Mouse (Mus musculus): ENCODE measurements around the gene Lrrc45. TPM values are rescaled to one million over a fixed set of nuclear protein-coding genes. Genes with fewer than 3 reads are reported as not detected.
"Not testable (repeated sequence)": the region's sequence is repeated elsewhere in the genome, so short reads cannot be mapped to it uniquely, and the experiment has no call there.

Gene Lrrc45
- 50.6 TPM for polyA plus RNA-seq (2021)

DNA sequence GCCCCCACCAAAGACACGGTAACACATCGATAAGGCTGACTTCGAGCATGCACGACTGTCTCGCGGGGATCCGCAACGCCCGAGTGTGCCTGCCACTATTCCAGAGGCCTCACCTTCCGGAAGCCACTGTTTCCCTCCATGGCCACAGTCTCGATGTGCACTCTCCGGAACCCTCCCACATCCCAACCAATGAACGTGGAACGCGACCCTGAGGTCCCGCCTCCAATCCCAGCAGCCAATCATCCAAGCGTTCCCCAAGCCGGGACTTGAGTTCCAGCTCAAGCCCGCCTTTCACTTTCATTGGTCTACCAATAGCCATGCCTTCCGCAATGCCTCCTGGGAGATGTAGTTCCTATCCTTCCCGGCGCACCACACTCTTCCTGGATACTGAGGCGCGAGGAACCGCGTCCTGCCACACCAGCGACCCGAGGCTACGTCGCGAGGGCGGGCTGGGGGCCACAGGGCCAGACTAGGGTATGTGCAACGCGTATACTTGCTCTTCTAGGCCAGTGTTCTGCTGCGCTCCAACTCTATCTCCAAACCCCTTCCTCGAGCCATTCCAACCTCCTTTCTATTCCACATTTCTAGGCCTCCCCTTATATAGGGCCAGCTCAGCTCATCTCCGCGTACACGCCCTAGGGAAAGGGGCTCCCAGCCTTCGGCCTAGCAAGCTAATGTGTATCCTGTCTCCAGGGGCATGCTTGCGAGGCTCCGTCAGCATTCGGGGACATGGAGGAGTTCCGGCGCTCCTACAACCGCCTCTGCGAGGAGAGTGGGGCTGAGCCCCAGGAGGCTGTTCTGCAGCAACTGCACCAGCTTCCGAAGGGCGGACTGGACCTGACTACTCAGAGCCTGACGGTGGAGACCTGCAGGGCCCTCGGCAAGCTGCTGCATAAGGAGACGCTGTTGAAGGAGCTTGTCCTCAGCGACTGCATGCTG lies at the start of gene Lrrc45, which contains the start of gene Cenpx:
Lrrc45 (plus strand) TSS at position 346 of the 939 bp plus-strand sequence.
Cenpx (minus strand) TSS at position 159 of the 939 bp plus-strand sequence.
- in situ Hi-C loops (cut with MboI; ENCODE audit: low pct_unique_long_range_greater_than_20kb): loop anchor here (5.0 kb wide), 2 partner anchors 57 to 87 kb away; partner anchors contain the start of gene Sirt7
- ChIA-PET CTCF (interaction anchor here (0.9 to 3.9 kb wide), 7 partner anchors 52 to 90 kb away, joined by 3 to 28 read pairs (median 6); no protein-coding TSS in a partner anchor), POLR2A (interaction anchor here (1.1 to 1.3 kb wide), 2 partner anchors 55 to 73 kb away, joined by 3 read pairs; no protein-coding TSS in a partner anchor)
- DNase-seq (ENCODE audit: low read depth, low spot score) (peak; percentile 89), ATAC-seq (peak; percentile 88)
- no peak for TF ChIP-seq CTCF (IDR thresholded peaks at IDR 0.05)
- H3K27me3 ChIP-seq: no peaks in the 10 kb centered on the region

DNA sequence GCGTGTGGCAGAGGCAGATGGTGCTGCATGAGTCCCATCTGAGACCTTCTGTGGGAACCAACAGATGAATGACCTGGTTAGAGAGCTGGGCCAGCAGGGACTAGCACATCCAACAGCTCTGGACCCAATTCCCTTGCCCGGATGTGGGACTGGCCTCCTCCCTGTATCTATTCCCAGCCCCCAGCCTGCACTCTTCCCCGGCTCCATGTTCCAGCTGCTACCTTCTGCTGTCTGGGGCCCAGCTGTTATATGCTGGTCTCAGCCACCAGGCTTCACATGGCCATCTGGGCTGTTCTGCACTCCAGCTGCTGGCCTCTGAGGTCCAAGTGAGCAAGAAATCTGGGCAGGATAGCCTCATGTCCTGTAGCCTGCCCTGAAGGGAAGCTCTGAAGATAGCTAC lies 48.3 kb upstream of the Lrrc45 start:
- peaks cover 55% of the 10 kb centered on the region for H3K27me3 ChIP-seq
- in situ Hi-C loops (cut with MboI; ENCODE audit: low pct_unique_long_range_greater_than_20kb): no loop called here
- ChIA-PET POLR2A (no interaction called here), CTCF (interaction anchor here (1.3 to 1.7 kb wide), 5 partner anchors 12 to 46 kb away, joined by 3 to 7 read pairs (median 3); no protein-coding TSS in a partner anchor)
- no peak for TF ChIP-seq CTCF (IDR thresholded peaks at IDR 0.05)
- no peak for DNase-seq (ENCODE audit: low read depth, low spot score)
- ATAC-seq: no peak

DNA sequence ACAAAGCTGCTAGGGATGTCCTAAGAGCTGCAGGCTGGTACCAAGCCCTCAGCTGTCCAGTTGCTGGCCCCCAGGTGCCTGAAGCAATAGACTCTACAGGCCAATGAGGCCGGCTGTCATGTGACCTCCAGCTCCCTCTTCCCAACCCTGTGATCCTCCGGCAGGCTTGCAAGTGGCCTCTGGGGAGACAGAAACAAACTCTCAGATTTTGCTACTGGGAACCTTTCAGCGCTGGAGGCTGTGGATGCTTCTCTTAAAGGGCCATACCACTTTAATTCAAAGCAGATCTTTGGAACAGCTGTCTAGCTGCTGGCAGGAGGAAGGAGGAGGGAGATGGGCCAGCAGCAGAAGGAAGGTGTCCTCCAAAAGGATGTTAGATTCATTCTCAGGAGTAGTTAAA lies 47.1 kb upstream of the Lrrc45 start:
- CTCF ChIA-PET: interaction anchor here (1.4 to 1.7 kb wide), 3 partner anchors 11 to 45 kb away, joined by 3 to 7 read pairs (median 4); no protein-coding TSS in a partner anchor

DNA sequence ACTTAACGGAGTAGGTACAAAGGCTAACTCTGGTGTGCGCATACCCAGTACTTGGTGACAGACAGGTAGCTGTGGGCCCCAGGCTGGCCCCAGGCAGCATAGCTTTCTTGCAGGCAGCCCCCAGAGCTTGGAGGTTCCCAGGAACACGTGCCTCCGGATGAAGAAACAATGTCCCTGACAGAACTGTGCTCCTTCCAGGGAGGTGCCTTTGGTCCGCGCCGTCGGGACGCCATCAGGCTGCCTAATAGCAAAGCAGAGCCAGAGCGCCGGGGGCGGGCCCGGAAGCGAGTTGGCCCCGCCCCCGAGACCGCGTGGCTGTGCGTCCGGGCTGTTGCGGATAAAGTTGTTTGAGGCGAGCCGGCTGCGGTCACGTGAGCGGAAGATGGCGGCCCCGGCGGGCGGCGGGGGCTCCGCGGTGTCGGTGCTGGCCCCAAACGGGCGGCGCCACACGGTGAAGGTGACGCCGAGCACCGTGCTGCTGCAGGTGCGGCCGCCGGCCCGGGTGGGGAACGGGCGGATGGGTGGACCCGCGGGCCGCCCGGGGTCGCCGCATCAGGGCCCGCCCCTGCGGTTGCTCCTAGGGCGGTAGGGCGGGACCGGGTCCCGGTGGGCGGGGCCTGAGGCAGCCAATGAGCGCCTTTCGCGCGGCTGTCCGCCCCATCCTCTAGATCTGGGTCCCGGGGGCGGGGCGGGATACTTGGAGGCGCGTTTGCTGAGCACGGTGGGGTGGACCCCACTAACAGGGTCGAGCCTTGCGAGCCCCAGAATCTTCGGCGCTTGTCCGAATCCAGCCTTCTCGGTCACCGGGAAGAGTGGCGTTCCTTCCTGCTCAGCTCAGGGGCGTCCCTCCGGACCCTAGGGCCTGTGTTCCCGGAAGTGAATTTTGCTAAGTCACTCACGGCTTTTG lies 40.8 kb upstream of the Lrrc45 start, which contains the start of gene Aspscr1:
Aspscr1 (plus strand) TSS at position 287 of the 907 bp plus-strand sequence.
- no peak for TF ChIP-seq CTCF (IDR thresholded peaks at IDR 0.05)
- in situ Hi-C loops (cut with MboI; ENCODE audit: low pct_unique_long_range_greater_than_20kb): no loop called here
- CTCF ChIA-PET: interaction anchor here (1.5 kb wide), 1 partner anchor 24 kb away, joined by 4 read pairs; no protein-coding TSS in a partner anchor
- ATAC-seq: peak; percentile 81
- peaks cover 8% of the 10 kb centered on the region for H3K27me3 ChIP-seq
- DNase-seq (ENCODE audit: low read depth, low spot score): no peak
- POLR2A ChIA-PET: interaction anchor here (1.3 to 2.3 kb wide), 2 partner anchors 26 to 84 kb away, joined by 3 to 12 read pairs; no protein-coding TSS in a partner anchor

More for the DNA sequence above, 47.1 kb upstream of the Lrrc45 start:
- in situ Hi-C loops (cut with MboI; ENCODE audit: low pct_unique_long_range_greater_than_20kb): no loop called here
- POLR2A ChIA-PET: no interaction called here
- DNase-seq (ENCODE audit: low read depth, low spot score): no peak
- TF ChIP-seq CTCF (IDR thresholded peaks at IDR 0.05): no peak
- H3K27me3 ChIP-seq: peaks cover 46% of the 10 kb centered on the region
- ATAC-seq: no peak

DNA sequence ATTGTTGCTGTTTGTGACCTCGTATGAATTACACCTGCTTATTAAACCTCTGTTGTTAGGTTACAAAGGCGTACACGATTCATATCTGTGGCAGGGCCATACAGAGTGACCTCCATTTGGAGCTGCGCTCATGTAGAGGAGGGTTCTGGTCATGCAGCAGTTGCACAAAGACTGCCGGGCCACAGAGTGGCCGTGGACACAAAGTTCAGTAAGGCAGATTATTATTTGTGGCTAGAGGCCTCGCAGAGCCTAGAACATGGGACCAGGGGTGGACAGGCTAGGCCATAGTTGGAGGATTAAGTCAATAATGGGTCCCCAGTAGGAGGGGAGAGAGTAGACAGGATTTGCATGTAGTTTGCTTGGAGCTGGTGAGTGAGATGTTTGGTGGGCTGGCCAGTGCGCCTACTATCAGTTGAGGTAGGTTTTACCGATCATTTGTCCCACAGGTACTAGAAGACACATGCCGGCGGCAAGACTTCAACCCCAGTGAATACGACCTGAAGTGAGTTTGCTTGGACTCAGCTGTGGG lies 40.1 kb upstream of the Lrrc45 start:
- ATAC-seq (no peak), DNase-seq (ENCODE audit: low read depth, low spot score) (no peak)
- in situ Hi-C loops (cut with MboI; ENCODE audit: low pct_unique_long_range_greater_than_20kb): no loop called here
- H3K27me3 ChIP-seq: peaks cover 4% of the 10 kb centered on the region
- CTCF ChIA-PET: interaction anchor here (1.3 to 1.5 kb wide), 2 partner anchors 23 to 126 kb away, joined by 3 to 4 read pairs; no protein-coding TSS in a partner anchor
- POLR2A ChIA-PET: interaction anchor here (1.1 to 2.3 kb wide), 3 partner anchors 12 to 44 kb away, joined by 3 to 12 read pairs (median 4); no protein-coding TSS in a partner anchor
- TF ChIP-seq CTCF (IDR thresholded peaks at IDR 0.05): no peak

DNA sequence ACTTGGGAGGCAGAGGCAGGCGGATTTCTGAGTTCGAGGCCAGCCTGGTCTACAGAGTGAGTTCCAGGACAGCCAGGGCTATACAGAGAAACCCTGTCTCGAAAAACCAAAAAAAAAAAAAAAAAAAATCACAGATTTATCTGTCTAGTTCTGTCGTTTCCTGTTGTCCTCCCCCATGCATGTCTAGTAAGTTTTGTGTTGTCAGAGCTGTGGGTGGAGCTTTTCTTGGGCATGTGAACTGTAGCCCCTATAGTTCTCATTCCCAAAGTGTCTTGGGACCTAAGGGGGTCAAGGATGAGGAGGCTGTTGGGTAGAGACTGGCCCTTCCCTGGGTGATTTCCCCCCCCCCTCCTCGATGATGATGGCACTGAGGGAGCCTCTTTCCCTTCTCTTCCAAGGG lies 37.9 kb upstream of the Lrrc45 start:
- ATAC-seq; DNase-seq (ENCODE audit: low read depth, low spot score); POLR2A ChIA-PET: not testable (repeated sequence)

DNA sequence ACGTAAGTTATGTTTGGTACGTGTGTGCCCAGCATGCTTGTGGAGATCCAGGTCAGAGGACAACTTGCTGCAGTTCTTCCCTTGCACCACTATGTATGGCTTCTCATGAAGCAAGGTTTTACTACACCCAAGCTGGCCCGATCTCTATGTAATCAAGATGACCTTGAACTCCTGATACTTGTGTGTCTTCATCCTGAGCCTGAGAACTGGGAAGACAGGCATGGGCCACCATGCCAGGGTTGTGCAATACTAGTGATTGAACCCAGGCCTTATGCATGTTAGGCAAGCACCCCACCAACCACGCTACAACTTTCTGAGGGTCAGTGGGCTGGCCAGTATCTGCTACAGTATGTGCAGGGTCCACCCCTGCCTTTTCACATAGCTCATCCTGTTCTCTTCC lies 36.8 kb upstream of the Lrrc45 start:
- DNase-seq (ENCODE audit: low read depth, low spot score) (no peak), ATAC-seq (no peak)
- in situ Hi-C loops (cut with MboI; ENCODE audit: low pct_unique_long_range_greater_than_20kb): no loop called here
- TF ChIP-seq CTCF (IDR thresholded peaks at IDR 0.05): no peak
- ChIA-PET CTCF (interaction anchor here (0.7 to 1.0 kb wide), 3 partner anchors 13 to 22 kb away, joined by 3 read pairs; no protein-coding TSS in a partner anchor), POLR2A (interaction anchor here (0.6 to 0.9 kb wide), 2 partner anchors 18 to 105 kb away, joined by 4 read pairs; no protein-coding TSS in a partner anchor)
- H3K27me3 ChIP-seq: no peaks in the 10 kb centered on the region

More for the DNA sequence above, 37.9 kb upstream of the Lrrc45 start:
- H3K27me3 ChIP-seq; in situ Hi-C loops (cut with MboI; ENCODE audit: low pct_unique_long_range_greater_than_20kb): not testable (repeated sequence)
- CTCF ChIA-PET: interaction anchor here (1.0 kb wide), 1 partner anchor 16 kb away, joined by 3 read pairs; no protein-coding TSS in a partner anchor

DNA sequence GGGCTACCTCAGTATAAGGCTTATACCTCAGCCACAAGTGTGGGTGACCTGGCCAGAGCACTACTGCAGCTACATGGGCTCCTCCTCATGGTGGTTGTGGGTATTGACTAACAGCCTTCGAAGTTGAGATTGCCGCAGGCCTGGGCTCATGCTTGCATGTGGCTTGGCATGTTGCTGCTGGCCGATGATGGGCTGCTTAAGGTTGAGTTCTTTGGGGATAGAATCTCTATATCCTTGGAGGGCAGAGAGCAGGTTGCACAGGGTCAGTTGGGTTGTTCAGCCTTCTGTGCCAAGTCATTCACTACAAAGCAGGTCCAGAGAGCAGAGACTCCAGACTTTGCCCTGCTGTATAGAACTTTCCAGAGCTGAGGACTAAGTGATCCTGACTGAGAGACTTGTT lies 33.8 kb upstream of the Lrrc45 start:
- in situ Hi-C loops (cut with MboI; ENCODE audit: low pct_unique_long_range_greater_than_20kb): no loop called here
- ChIA-PET CTCF (interaction anchor here (0.7 kb wide), 1 partner anchor 15 kb away, joined by 3 read pairs; no protein-coding TSS in a partner anchor), POLR2A (no interaction called here)
- no peaks in the 10 kb centered on the region for H3K27me3 ChIP-seq
- TF ChIP-seq CTCF (IDR thresholded peaks at IDR 0.05): no peak
- ATAC-seq (no peak), DNase-seq (ENCODE audit: low read depth, low spot score) (no peak)

DNA sequence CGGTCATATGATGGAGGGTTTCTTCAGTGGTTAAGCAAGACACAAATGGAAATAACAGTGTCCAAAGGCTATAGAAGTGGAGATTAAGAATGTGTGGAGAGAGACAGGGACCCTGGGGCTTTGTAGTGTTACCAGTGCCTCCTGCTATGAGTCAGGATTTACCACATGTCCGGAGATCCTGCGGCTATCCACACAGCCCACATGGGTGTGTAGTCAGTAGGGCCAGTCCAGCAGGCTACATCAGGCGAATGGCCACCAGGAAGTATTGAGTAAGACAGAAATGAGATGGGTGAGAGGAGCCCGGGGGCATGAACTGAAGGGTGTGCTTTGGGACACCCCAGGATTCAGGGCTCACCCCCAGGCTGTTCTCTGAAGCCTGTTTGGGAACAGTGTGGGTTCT lies 31.0 kb upstream of the Lrrc45 start:
- no peak for DNase-seq (ENCODE audit: low read depth, low spot score)
- H3K27me3 ChIP-seq: no peaks in the 10 kb centered on the region
- in situ Hi-C loops (cut with MboI; ENCODE audit: low pct_unique_long_range_greater_than_20kb): no loop called here
- no peak for TF ChIP-seq CTCF (IDR thresholded peaks at IDR 0.05)
- ChIA-PET CTCF (no interaction called here), POLR2A (no interaction called here)
- no peak for ATAC-seq

All from Patski (cell line).